Mouse (Mus musculus) adrenal gland, adult 8-10 months (tissue): Measurements from ENCODE around the gene Mex3d. TPM values are rescaled to one million over a fixed set of nuclear protein-coding genes. Genes with fewer than 3 reads are reported as not detected.

Experiments
- DNase-seq: peaks from one replicate; pipeline ENCODE4 v3.0.0; 2022
- total RNA-seq, 4 experiments: library from RNA; stranded (reverse); gene quantifications; 2 replicates each; pipeline ENCODE4 v1.2.4; 2022

The Mex3d gene
- 10 to 100 TPM; 17.4 to 21.6 (median 20.8) TPM for total RNA-seq

DNA sequence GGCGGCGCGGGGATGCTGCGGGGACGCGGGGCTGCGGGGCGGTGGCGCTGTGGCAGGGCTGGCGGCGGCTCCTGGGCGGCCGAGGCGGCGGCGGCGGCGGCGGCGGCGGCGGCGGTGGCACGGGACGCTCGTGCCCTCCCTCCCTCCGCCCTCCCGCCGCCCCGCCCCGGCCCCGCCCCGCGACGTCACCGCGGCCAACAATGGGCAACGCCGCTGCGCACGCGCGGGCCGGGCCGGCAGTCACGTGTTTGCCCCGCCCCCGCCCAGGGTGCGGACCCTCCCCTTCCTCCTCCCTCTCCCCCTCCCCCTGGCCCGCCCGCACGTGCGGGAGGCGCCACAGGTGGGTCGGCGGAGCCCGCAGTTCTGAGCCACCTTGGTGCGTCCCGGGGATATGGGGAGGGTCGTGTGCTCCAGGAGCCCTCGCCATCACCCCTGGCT, at the start of gene Mex3d:
Mex3d (minus strand) TSS at position 138 of the 438 bp plus-strand sequence.
- DNase-seq = no peak

DNA sequence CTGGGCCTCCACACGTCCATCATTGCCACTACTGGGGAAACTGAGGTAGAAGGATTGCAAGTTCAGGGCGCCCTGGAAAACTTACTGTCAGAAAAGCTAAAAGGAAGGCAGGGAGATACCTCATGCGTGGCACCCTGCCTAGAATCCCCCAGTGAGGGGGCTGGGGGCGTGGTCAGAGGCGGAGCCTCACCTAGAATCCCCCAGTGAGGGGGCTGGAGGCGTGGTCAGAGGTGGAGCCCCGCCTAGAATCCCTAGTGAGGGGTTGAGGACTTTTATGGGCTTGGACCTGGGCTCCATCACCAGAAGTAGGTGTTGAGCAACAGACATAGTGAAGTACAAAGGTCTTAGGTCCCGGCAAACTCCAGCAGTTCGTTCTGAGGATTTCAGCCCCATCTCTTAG, 48.8 kb upstream of the Mex3d start:
- DNase-seq = no peak

DNA sequence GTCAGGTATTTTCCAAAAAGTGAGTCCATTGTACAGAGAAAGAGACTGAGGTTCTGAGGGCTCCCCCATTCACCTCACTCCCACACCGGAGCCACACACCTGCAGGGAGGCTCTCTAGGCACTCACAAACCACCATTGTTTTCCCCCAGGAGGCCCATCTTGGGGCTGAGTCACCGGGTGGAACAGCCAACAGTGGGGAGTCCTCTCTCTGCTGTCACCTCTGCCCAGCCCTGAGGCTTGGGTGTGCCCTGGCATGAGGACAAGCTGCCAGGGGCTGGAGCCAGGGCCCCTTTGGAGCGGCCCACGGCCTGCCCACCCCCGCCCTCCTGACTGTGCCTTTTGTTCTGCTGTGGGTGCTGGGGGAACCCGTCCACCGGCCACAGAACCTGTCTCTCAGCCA, 48.3 kb upstream of the Mex3d start:
- no peak for DNase-seq

GRCm38 (mm10) chr10:80434823-80435222, 47.4 kb upstream of the Mex3d start:
- DNase-seq = no peak

DNA sequence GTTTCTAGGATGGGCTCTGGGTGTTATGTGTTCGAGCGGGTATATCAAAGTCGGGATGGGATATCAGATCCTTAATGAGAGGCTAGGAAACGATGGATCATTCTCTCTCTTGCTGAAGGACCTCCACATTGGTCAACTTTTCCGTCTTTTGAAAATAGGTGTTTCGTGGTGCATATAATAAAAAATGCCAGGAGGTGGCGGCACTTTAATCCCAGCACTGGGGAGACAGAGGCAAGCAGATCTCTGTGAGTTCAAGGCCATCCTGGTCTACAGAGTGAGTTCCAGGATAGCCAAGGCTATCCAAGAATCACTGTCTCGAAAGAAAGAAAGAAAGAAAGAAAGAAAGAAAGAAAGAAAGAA, 46.8 kb upstream of the Mex3d start:
- no peak for DNase-seq

DNA sequence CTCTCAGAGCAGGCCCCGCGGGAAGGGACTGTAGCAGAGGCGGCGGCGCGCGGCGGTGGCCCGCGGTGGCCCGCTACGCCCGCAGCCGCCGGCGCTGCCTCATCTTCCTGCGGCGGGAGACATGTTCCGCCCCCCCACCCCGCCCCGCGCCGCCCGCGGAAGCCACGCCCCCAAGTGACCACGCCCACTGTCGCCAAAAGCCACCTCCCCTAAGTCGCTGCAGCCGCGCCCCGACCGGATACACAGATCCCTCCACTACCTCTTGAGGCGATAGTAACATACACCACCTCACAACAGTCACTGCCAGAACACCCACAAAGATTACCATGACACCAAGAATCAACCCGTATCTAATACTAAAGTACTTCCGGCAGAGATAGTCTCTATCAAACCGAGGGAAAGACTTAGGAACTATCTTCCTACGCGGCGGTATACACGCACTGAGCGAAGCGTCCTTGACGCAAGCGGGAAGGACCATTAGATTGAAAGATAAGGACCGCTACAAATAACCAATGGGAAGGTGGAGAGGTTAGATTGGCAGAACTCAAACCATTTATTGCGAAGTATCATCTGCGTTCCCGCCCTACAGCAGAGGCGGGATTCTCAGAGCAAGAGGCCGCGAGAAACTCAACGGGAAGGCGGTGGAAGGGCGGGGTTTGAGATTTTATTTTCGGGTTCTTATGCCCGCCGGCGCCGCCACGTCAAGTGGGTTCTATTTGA, 46.2 kb upstream of the Mex3d start, which contains the start of gene Tcf3:
Tcf3 (minus strand) TSS at position 135 of the 720 bp plus-strand sequence.
- peak; percentile 96 for DNase-seq

GRCm38 (mm10) chr10:80432936-80433512, 45.6 kb upstream of the Mex3d start:
- no peak for DNase-seq

- DNase-seq = no peak
Measured at GRCm38 (mm10) chr10:80432387-80432785, 44.9 kb upstream of the Mex3d start.

DNA sequence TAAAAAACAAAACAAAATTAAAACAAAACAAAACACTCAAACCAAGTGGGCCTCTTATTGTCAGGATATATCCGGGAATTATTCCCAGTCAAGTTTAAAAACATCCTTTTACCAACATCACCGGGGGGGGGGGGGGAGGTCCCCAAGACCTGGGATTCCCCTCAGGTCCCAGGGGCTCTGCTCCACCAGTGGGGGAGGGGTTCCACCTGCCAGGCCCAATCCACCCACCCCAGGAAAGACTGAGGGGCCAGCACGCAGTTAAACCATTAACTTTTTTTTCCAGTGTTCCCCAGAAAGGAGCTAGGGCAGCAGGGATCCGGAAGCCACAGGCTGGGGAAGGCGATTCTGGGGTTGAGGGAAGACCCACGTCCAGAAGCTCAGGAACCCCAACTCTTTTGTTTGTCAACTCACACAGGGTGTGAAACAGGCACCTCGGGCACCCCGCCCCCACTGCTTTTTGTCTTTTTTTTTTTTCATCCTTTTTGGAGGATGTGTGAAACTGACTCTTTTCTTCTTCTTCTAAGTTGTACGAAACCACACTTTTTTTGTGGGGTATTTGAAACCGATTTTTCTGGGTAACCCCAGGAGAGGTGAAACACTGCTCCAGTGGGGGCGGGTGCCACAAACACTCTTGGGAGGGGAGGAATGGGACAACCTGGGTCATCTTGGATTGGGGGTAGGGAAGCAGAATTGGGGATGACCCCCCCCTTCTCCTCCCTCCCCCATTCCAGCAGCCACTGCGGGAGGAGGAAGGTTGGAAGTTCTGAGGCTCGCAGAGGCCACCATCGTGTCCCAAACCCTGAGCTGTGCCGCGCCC, 44.3 kb upstream of the Mex3d start:
- DNase-seq = no peak

- no peak for DNase-seq
Measured at GRCm38 (mm10) chr10:80430375-80430980, 43.0 kb upstream of the Mex3d start.

- no peak for DNase-seq
Measured at GRCm38 (mm10) chr10:80429800-80430199, 42.3 kb upstream of the Mex3d start.

DNA sequence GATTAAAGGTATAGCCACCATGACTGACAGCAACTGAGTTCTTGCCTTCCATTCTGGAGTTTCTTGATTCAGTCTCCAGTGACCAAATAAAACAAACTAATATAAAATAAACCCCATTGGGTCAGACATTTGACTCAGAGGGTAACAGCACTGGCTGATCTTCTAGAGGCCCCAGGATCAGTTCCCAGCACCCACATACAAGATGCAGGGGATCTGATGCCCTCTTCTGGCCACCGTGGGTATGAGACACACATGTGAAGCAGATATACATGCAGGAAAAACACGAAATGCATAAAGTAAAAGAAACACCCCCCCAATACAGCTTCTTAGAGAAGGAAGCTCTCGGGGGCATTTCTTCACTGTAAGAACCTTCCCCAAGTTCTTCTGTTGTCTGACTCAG, 37.6 kb upstream of the Mex3d start:
- DNase-seq = no peak

DNA sequence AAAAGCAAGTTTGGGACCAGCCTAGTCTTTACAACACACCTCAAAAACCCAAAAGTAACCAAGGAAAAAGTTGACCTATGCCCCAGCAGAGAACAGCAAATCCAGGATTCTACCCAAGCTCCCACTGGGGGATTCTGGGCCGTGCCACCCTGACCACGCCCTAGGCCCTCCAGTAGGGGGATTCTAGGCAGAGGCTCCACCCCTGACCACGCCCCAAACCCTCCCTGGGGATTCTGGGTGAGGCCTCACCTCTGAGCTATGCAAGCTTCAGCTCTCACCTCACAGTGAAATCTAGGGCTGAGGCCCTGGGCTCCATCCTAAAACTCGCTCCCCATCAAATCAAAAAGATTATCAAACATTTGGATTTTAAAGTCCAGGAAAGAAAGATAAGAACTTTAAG, 36.1 kb upstream of the Mex3d start:
- no peak for DNase-seq

DNA sequence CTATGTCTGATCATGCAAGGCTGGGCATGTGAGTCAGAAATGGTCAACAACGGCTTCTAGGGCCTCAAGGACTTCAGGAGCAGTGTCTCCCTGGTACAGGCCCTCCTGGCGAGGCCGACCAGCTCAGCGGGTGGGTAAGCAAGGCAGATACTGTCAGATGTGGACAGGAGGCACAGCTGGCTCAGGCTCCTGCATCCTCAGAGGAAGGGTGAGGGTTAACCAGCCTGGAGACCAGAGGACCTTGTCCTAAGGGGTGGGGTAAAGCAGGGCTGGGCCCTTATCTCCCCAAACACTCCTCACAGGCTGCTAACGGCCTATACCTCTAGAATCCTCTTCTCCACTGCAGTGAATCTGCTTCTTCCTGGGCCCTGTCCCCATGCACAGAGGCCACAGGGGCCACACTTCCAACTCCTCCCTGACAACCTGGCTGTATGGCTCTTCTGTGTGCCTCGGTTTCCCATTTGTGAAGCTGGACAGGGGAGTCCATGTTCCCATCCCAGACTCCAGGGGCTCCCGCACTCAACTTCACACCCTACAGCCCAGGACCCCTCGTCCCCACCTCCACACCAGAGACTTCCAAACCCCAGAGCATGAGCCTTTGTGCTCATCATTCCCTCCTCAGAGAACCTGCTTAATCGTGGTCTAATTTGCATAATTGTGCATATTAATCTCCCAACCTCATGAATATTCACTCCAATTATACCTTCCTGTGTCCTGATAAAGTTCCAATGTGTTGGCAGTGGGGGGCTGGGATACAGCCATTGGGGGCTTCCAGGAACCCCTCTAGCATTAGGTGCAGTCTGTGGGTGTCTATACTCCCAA, 34.4 kb upstream of the Mex3d start:
- peak; percentile 75 for DNase-seq

GRCm38 (mm10) chr10:80421208-80421607, 33.7 kb upstream of the Mex3d start:
- no peak for DNase-seq

GRCm38 (mm10) chr10:80420729-80421128, 33.3 kb upstream of the Mex3d start:
- no peak for DNase-seq

- no peak for DNase-seq
Measured at GRCm38 (mm10) chr10:80419419-80419818, 32.0 kb upstream of the Mex3d start.

DNA sequence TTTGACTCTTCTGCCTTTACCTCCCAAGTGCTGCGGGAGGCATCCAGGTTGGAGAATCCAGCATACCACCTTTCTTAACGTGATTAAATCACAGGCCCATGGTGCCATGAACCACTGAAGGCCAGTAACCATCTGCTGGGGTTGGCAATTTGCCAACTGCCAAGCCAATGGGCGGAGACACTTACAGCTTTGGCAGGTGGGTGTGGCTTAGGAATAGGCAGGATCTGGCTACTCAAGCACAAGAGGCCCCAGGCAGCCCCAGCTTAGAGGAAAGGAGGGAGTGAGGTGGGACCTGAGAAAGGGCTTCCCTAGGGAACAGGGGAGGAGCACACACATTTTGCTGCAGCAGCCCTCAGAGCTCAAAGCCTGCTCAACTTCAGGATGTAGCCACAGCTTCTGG, 30.9 kb upstream of the Mex3d start:
- DNase-seq = peak; percentile 71

DNA sequence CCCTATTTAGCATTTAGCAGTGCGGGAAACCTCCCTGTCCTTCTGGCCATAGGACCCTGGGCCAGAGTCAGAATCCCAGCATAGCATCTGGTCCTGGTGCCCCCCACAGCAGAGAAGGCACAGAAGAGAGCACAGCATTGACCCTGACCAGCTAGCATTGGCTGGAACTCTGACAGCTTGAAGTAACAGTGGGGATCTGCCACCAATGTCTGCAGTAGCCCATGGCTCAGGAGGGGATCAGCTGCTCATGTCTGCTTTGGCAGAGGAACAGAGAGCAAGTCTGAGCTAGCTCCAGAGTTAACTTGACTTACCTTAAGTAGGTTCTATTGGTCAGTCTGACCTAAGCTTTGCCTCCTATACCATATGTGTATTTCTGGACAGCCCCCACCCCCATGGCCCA, 30.4 kb upstream of the Mex3d start:
- no peak for DNase-seq

- no peak for DNase-seq
Measured at GRCm38 (mm10) chr10:80417371-80417770, 29.9 kb upstream of the Mex3d start.

DNA sequence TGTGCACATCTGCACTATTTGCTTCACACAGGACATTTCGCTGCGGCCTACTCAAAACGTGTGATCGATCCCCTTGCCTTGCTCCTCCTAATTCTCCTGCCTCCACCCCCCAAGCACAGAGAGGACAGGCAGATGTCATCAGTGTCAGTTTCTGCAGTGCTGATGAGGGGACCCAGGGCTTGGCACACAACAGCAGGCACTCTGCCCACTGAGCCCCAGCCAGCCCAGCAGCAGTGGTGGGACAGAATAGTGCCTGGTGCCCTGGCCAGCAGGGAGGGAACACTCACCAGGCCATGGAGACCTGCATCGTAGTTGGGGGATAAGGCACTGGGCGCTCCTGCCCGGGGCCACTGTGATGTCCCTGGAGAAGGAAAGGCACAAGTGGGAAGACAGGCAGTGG, 28.1 kb upstream of the Mex3d start:
- DNase-seq = no peak
